Mouse (Mus musculus) testis, postnatal 14 days (tissue): ENCODE data around the gene Dmgdh.

ENCODE experiments used
- DNase-seq: peaks from one replicate; pipeline ENCODE4 v3.0.0; 2021; ENCODE audit warnings: low spot score

The Dmgdh gene

GRCm38 (mm10) chr13:93772861-93773260 is 98.6 kb downstream of the Dmgdh start:
- DNase-seq: no peak

GRCm38 (mm10) chr13:93773704-93774315 is 99.6 kb downstream of the Dmgdh start:
- no peak for DNase-seq

GRCm38 (mm10) chr13:93782823-93783222 is 108.6 kb downstream of the Dmgdh start:
- DNase-seq: no peak

GRCm38 (mm10) chr13:93785329-93785728 is 111.1 kb downstream of the Dmgdh start:
- DNase-seq: no peak

GRCm38 (mm10) chr13:93786051-93786450 is 111.8 kb downstream of the Dmgdh start:
- no peak for DNase-seq

GRCm38 (mm10) chr13:93787647-93788046 is 113.4 kb downstream of the Dmgdh start:
- DNase-seq: no peak

- DNase-seq: no peak
Measured at GRCm38 (mm10) chr13:93792945-93793642, 118.9 kb downstream of the Dmgdh start.

GRCm38 (mm10) chr13:93793643-93794182 is 119.5 kb downstream of the Dmgdh start:
- no peak for DNase-seq

GRCm38 (mm10) chr13:93797011-93797600 is 122.9 kb downstream of the Dmgdh start:
- DNase-seq: no peak
